In the genomic region with DNA sequence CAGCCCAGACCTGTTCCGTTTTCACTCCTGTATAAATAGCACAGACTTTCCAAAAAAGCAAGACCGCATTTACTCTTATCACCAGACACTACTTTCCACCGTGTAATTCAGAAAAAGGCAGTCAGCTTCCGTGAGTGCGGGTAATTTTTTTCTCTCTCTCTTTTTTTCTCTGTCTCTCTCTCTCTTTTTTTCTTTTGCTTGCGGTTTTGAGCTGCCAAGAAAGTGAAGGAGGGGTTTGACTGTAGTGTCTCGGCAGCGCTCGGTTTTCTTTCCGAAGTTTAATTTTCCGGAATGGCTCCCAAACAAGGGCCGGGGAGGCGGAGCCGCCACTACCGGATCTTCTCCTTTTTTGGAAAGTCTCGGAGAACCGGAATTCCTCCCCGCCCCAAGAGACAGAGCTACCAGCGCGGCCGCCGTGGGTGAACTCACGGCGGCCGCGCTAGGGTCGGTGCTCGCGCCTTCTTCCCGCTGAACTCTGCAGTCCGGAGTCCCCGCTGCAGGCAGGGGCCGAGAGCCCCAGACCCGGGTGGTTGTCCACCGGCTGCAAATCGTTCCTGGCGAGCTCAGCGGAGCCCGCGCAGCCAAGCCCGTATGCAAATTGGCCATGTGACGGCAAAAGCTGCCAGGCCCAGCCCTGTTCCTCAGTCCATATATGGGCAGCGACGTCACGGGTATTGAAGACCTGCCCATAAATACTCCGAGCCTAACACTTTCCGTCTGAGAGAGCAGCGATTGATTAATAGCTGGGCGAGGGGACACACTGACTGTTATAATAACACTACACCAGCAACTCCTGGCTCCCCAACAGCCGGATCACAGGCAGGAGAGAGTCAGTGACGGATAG, we compare ENCODE assay signal across 7 mouse cellular contexts. TPM values are rescaled to one million over a fixed set of nuclear protein-coding genes. Genes with fewer than 3 reads are reported as not detected.
DNase-seq lines count a peak whose midpoint lies in the region; ATAC-seq lines count a peak whose summit lies in the region.

No protein-coding gene starts in this region.

- peak; percentile 80 for ATAC-seq in limb, embryonic 11.5 days (ENCODE audit: insufficient number of reproducible peaks, low FRiP score, low TSS enrichment, low read depth)
- ATAC-seq in midbrain, embryonic 14.5 days (ENCODE audit: low FRiP score, low TSS enrichment): peak; percentile 85

- 0 out of 2 replicates have a peak, but pooled peaks cover 2% of the 10 kb centered on the region for H3K36me3 ChIP-seq in embryonic facial prominence, embryonic 10.5 days (replicated peaks)
- H3K36me3 ChIP-seq in limb, embryonic 11.5 days (ENCODE audit: control insufficient read depth, insufficient read depth, low read length): no peaks in the 10 kb centered on the region
- H3K36me3 ChIP-seq in midbrain, embryonic 14.5 days (ENCODE audit: control insufficient read depth, insufficient read depth, low read length): 0 out of 2 replicates have a peak, but pooled peaks cover 3% of the 10 kb centered on the region

- peaks cover 92% of the 10 kb centered on the region for H3K27me3 ChIP-seq in embryonic facial prominence, embryonic 10.5 days (replicated peaks; ENCODE audit: low read depth, poor library complexity, severe bottlenecking)
- peaks cover 62% of the 10 kb centered on the region for H3K27me3 ChIP-seq in limb, embryonic 11.5 days (ENCODE audit: control insufficient read depth, insufficient read depth, low read length)
- H3K27me3 ChIP-seq in midbrain, embryonic 14.5 days (ENCODE audit: control insufficient read depth, insufficient read depth, low read length): peaks cover 94% of the 10 kb centered on the region

- peak overlapping the region; percentile 81 for H3K27ac ChIP-seq in embryonic facial prominence, embryonic 10.5 days (replicated peaks)
- H3K27ac ChIP-seq in limb, embryonic 11.5 days (replicated peaks; ENCODE audit: low read depth, low read length): no peak overlapping the region
- no peak overlapping the region for H3K27ac ChIP-seq in midbrain, embryonic 14.5 days (replicated peaks; ENCODE audit: low read depth, low read length)

- H3K9me3 ChIP-seq in embryonic facial prominence, embryonic 10.5 days: no peaks in the 10 kb centered on the region
- no peaks in the 10 kb centered on the region for H3K9me3 ChIP-seq in limb, embryonic 11.5 days (ENCODE audit: control insufficient read depth, low read length)
- H3K9me3 ChIP-seq in midbrain, embryonic 14.5 days (ENCODE audit: control insufficient read depth, low read length): no peaks in the 10 kb centered on the region

- H3K4me1 ChIP-seq in embryonic facial prominence, embryonic 10.5 days: peaks cover 53% of the 10 kb centered on the region
- H3K4me1 ChIP-seq in limb, embryonic 11.5 days (ENCODE audit: control insufficient read depth, insufficient read depth, low read length): peaks cover 15% of the 10 kb centered on the region
- H3K4me1 ChIP-seq in midbrain, embryonic 14.5 days (ENCODE audit: control insufficient read depth, insufficient read depth, low read length): peaks cover 22% of the 10 kb centered on the region

- H3K9ac ChIP-seq in limb, embryonic 11.5 days (ENCODE audit: low read length): no peak overlapping the region
- H3K9ac ChIP-seq in midbrain, embryonic 14.5 days (replicated peaks; ENCODE audit: low read length): peak overlapping the region; percentile 29; the same call in 1 of the 2 replicates

- WGBS in embryonic facial prominence, embryonic 10.5 days: under 1% methylated on average over 51 of the region's 51 CpGs
- under 1% methylated on average over 51 of the region's 51 CpGs for WGBS in limb, embryonic 11.5 days
- WGBS in midbrain, embryonic 14.5 days: under 1% methylated on average over 51 of the region's 51 CpGs

- DNase-seq in adrenal gland, postnatal 10 days: peak; percentile 92
- peak; percentile 88 for DNase-seq in embryonic facial prominence, embryonic 10.5 days (ENCODE audit: low spot score)
- peak; percentile 99 for DNase-seq in heart, adult 11 months
- DNase-seq in kidney, adult 18-20 months: peak; percentile 92
- peak; percentile 87 for DNase-seq in limb, embryonic 11.5 days (ENCODE audit: low spot score)
- DNase-seq in midbrain, embryonic 14.5 days: peak; percentile 88
- DNase-seq in spleen, adult 18-20 months: peak; percentile 85 to 90

- peak overlapping the region; percentile 89 for H3K4me2 ChIP-seq in limb, embryonic 11.5 days (ENCODE audit: low read depth, severe bottlenecking)
- peak overlapping the region; percentile 95 for H3K4me2 ChIP-seq in midbrain, embryonic 14.5 days (ENCODE audit: low read length)

- peak overlapping the region; percentile 70 for H3K4me3 ChIP-seq in embryonic facial prominence, embryonic 10.5 days
- H3K4me3 ChIP-seq in limb, embryonic 11.5 days (ENCODE audit: low read depth, low read length): peak overlapping the region; percentile 39
- peak overlapping the region; percentile 57 for H3K4me3 ChIP-seq in midbrain, embryonic 14.5 days (replicated peaks; ENCODE audit: low read depth, low read length)

RNA-seq across cellular contexts. Expression of a gene that starts 2.1 kb away (rescaled TPM):
- total RNA-seq in adrenal gland, postnatal 10 days (2021): 1 to 10 TPM; 1.1 to 1.2 TPM
- polyA plus RNA-seq in embryonic facial prominence, embryonic 10.5 days (2016; fragmentation: Nextera tagmentation; extraction: Ambion mirVana): 0.86 and 1.1 TPM in 2 replicates
- 0.17 and 0.27 TPM in 2 replicates for polyA plus RNA-seq in limb, embryonic 11.5 days (2014; fragmentation: Nextera tagmentation; extraction: Ambion mirVana)
- 0.12 and 1.0 TPM in 2 replicates for polyA plus RNA-seq in midbrain, embryonic 14.5 days (2014; fragmentation: Nextera tagmentation; extraction: Ambion mirVana)

RNA-seq across cellular contexts. Expression of a gene that starts 11.4 kb away (rescaled TPM):
- 10 to 100 TPM; 22.8 to 23.1 TPM for total RNA-seq in adrenal gland, postnatal 10 days (2021)
- polyA plus RNA-seq in embryonic facial prominence, embryonic 10.5 days (2016; fragmentation: Nextera tagmentation; extraction: Ambion mirVana): 84.6 and 85.1 TPM in 2 replicates
- 79.1 and 82.6 TPM in 2 replicates for polyA plus RNA-seq in limb, embryonic 11.5 days (2014; fragmentation: Nextera tagmentation; extraction: Ambion mirVana)
- polyA plus RNA-seq in midbrain, embryonic 14.5 days (2014; fragmentation: Nextera tagmentation; extraction: Ambion mirVana): 77.1 and 98.6 TPM in 2 replicates
